Comparison of ENCODE assay signal across 21 mouse cellular contexts in genomic region chr1:153572271-153573043, GRCm38 (mm10). TPM values are rescaled to one million over a fixed set of nuclear protein-coding genes. Genes with fewer than 3 reads are reported as not detected.
A peak's percentile ranks its signal among the peaks of the same experiment; 100 is the strongest.
DNase-seq lines count a peak whose midpoint lies in the region; ATAC-seq and TF ChIP-seq lines count a peak whose summit lies in the region.
"Had no signal": no experiment of that assay in that cellular context is flagged by ENCODE, and none has a peak within 500 bp of the region (broad histone marks: within the 10 kb centered on the region; RNA-seq: fewer than 3 reads in every experiment).

No protein-coding gene starts in this region.

- no peak overlapping the region for H3ac ChIP-seq in myocyte (ENCODE audit: control insufficient read depth, insufficient read length)

- no peaks in the 10 kb centered on the region for H3K4me1 ChIP-seq in intestine, embryonic 16.5 days (ENCODE audit: control insufficient read depth, insufficient read depth, low read length)
- no peaks in the 10 kb centered on the region for H3K4me1 ChIP-seq in intestine, postnatal 0 days (replicated peaks; ENCODE audit: control insufficient read depth, insufficient read depth, low read length)
- H3K4me1 ChIP-seq in lung, embryonic 15.5 days = peaks cover 16% of the 10 kb centered on the region
- no peaks in the 10 kb centered on the region for H3K4me1 ChIP-seq in forebrain, embryonic 15.5 days
- H3K4me1 ChIP-seq: embryonic facial prominence, embryonic 15.5 days; heart, embryonic 10.5 days had no signal

- no peaks in the 10 kb centered on the region for H3K79me2 ChIP-seq in myocyte (ENCODE audit: control insufficient read depth, insufficient read depth)

- no peaks in the 10 kb centered on the region for H3K36me3 ChIP-seq in intestine, embryonic 16.5 days (ENCODE audit: control insufficient read depth, insufficient read depth, low read length)
- no peaks in the 10 kb centered on the region for H3K36me3 ChIP-seq in intestine, postnatal 0 days (ENCODE audit: control insufficient read depth, insufficient read depth)
- H3K36me3 ChIP-seq in lung, embryonic 15.5 days = no peaks in the 10 kb centered on the region
- H3K36me3 ChIP-seq in myocyte (ENCODE audit: control insufficient read depth, insufficient read depth) = no peaks in the 10 kb centered on the region
- no peaks in the 10 kb centered on the region for H3K36me3 ChIP-seq in forebrain, embryonic 15.5 days
- H3K36me3 ChIP-seq: embryonic facial prominence, embryonic 15.5 days; heart, embryonic 10.5 days; hindbrain, embryonic 13.5 days had no signal

- H3K9me3 ChIP-seq in intestine, embryonic 16.5 days (ENCODE audit: control insufficient read depth, low read length) = no peaks in the 10 kb centered on the region
- no peaks in the 10 kb centered on the region for H3K9me3 ChIP-seq in intestine, postnatal 0 days (ENCODE audit: control insufficient read depth)
- no peaks in the 10 kb centered on the region for H3K9me3 ChIP-seq in lung, embryonic 15.5 days
- no peaks in the 10 kb centered on the region for H3K9me3 ChIP-seq in forebrain, embryonic 15.5 days
- H3K9me3 ChIP-seq: embryonic facial prominence, embryonic 15.5 days; heart, embryonic 10.5 days; hindbrain, embryonic 13.5 days had no signal

- no peak overlapping the region for H3K27ac ChIP-seq in intestine, embryonic 16.5 days (ENCODE audit: low read length)
- H3K27ac ChIP-seq in intestine, postnatal 0 days (ENCODE audit: low read depth, low read length) = no peak overlapping the region
- no peak overlapping the region for H3K27ac ChIP-seq in lung, embryonic 15.5 days
- no peak overlapping the region for H3K27ac ChIP-seq in forebrain, embryonic 15.5 days (replicated peaks)
- H3K27ac ChIP-seq: embryonic facial prominence, embryonic 15.5 days; gastrocnemius, adult 2 months; heart, embryonic 10.5 days; hindbrain, embryonic 13.5 days; layer of hippocampus, adult 2 months had no signal

- H3K27me3 ChIP-seq in intestine, embryonic 16.5 days (replicated peaks; ENCODE audit: control insufficient read depth, insufficient read depth, low read length) = no peaks in the 10 kb centered on the region
- H3K27me3 ChIP-seq in intestine, postnatal 0 days (replicated peaks; ENCODE audit: control insufficient read depth, insufficient read depth, low read length) = no peaks in the 10 kb centered on the region
- H3K27me3 ChIP-seq in lung, embryonic 15.5 days = no peaks in the 10 kb centered on the region
- no peaks in the 10 kb centered on the region for H3K27me3 ChIP-seq in myocyte (ENCODE audit: control insufficient read depth, insufficient read depth, insufficient read length)
- H3K27me3 ChIP-seq in forebrain, embryonic 15.5 days = no peaks in the 10 kb centered on the region
- H3K27me3 ChIP-seq: embryonic facial prominence, embryonic 15.5 days; hindbrain, embryonic 13.5 days had no signal

- 52% methylated on average over 4 of the region's 4 CpGs for WGBS in intestine, embryonic 16.5 days
- WGBS in intestine, postnatal 0 days = 54% methylated on average over 4 of the region's 4 CpGs
- 34% methylated on average over 4 of the region's 4 CpGs for WGBS in lung, embryonic 15.5 days
- 77% methylated on average over 4 of the region's 4 CpGs for WGBS in forebrain, embryonic 15.5 days

- 0 out of 2 replicates have a peak, but pooled peaks have one; percentile 21 for ATAC-seq in intestine, embryonic 16.5 days
- no peak for ATAC-seq in intestine, postnatal 0 days
- ATAC-seq in lung, embryonic 15.5 days (ENCODE audit: borderline replicate concordance, extremely low read depth, low FRiP score, low TSS enrichment) = peak; percentile 39
- no peak for ATAC-seq in forebrain, embryonic 15.5 days (replicated peaks)
- ATAC-seq: inflammation-experienced regulatory T-cells, adult 6 months had no signal

- TF ChIP-seq POLR2A in myocyte (IDR thresholded peaks at IDR 0.05; ENCODE audit: insufficient read length, low read depth) = no peak

- H3K9ac ChIP-seq in intestine, embryonic 16.5 days (ENCODE audit: low read depth, low read length) = no peak overlapping the region
- H3K9ac ChIP-seq in intestine, postnatal 0 days (ENCODE audit: low read depth, low read length) = no peak overlapping the region
- H3K9ac ChIP-seq in lung, embryonic 15.5 days = no peak overlapping the region
- H3K9ac ChIP-seq in forebrain, embryonic 15.5 days (replicated peaks) = no peak overlapping the region
- H3K9ac ChIP-seq: embryonic facial prominence, embryonic 15.5 days; hindbrain, embryonic 13.5 days had no signal

- no peak overlapping the region for H3K4me3 ChIP-seq in intestine, embryonic 16.5 days (ENCODE audit: low read length)
- H3K4me3 ChIP-seq in intestine, postnatal 0 days (ENCODE audit: low read depth, low read length) = no peak overlapping the region
- H3K4me3 ChIP-seq in lung, embryonic 15.5 days = no peak overlapping the region
- no peak overlapping the region for H3K4me3 ChIP-seq in myocyte
- no peak overlapping the region for H3K4me3 ChIP-seq in forebrain, embryonic 15.5 days
- H3K4me3 ChIP-seq: embryonic facial prominence, embryonic 15.5 days; gastrocnemius, adult 2 months; heart, embryonic 10.5 days; hindbrain, embryonic 13.5 days; layer of hippocampus, adult 2 months had no signal

- no peak overlapping the region for H3K4me2 ChIP-seq in intestine, embryonic 16.5 days (ENCODE audit: low read depth, low read length)
- H3K4me2 ChIP-seq in intestine, postnatal 0 days (replicated peaks; ENCODE audit: low read depth) = no peak overlapping the region
- H3K4me2 ChIP-seq in lung, embryonic 15.5 days = no peak overlapping the region
- peak overlapping the region; percentile 25 for H3K4me2 ChIP-seq in myocyte (ENCODE audit: low read depth)
- no peak overlapping the region for H3K4me2 ChIP-seq in forebrain, embryonic 15.5 days (replicated peaks)
- H3K4me2 ChIP-seq: embryonic facial prominence, embryonic 15.5 days; hindbrain, embryonic 13.5 days had no signal

- TF ChIP-seq CTCF in intestine, postnatal 0 days (IDR thresholded peaks at IDR 0.05; ENCODE audit: low read depth) = no peak

- DNase-seq in lung, postnatal 36 days = no peak
- peak; percentile 99 for DNase-seq in Muller cell, postnatal 12 days (ENCODE audit: inconsistent ontology term)
- DNase-seq in cerebellum, postnatal 36 days = no peak
- DNase-seq: adrenal gland, postnatal 10 days; cerebellum, adult 11 months; gastrocnemius, adult 2 months; liver; lung, postnatal 4 days; right cerebral cortex, adult 18-20 months; thymus, adult 18-20 months; thymus, postnatal 4 days had no signal

TF ChIP-seq in myocyte, 11 proteins besides CTCF, POLR2A, EP300 and RAD21:
- peak; percentile 70 for TF ChIP-seq CEBPB (IDR thresholded peaks at IDR 0.05; ENCODE audit: insufficient read depth, poor library complexity, severe bottlenecking)
- no peak for TF ChIP-seq SRF (IDR thresholded peaks at IDR 0.05; ENCODE audit: control insufficient read depth, insufficient read length, low read depth)
- no peak for TF ChIP-seq MYOG (IDR thresholded peaks at IDR 0.05; ENCODE audit: control insufficient read depth in 1 of 3, insufficient read depth in 1 of 3, insufficient read length in 2 of 3, low read depth in 2 of 3)

RNA-seq across cellular contexts. Expression of gene Npl, which starts 22.6 kb away (rescaled TPM):
- polyA plus RNA-seq in intestine, embryonic 16.5 days (2015; fragmentation: Nextera tagmentation; extraction: Ambion mirVana) = 174 and 289 TPM in 2 replicates
- polyA plus RNA-seq in intestine, postnatal 0 days (2015; fragmentation: Nextera tagmentation; extraction: Ambion mirVana) = 967 and 1,051 TPM in 2 replicates
- polyA plus RNA-seq in lung, embryonic 15.5 days (2015; fragmentation: Nextera tagmentation; extraction: Ambion mirVana) = 6.6 and 7.4 TPM in 2 replicates
- 0.37 TPM for polyA plus RNA-seq in myocyte (2012; fragmentation: generic; extraction: Trizol)
- polyA plus RNA-seq in forebrain, embryonic 15.5 days (2015; fragmentation: Nextera tagmentation; extraction: Ambion mirVana) = 7.2 and 8.2 TPM in 2 replicates

Comparison
In these comparisons a context has a peak if more than half of its experiments do, and no peak if none do; other contexts are left out.
1. ATAC-seq: peak in intestine, embryonic 16.5 days (single experiment) and lung, embryonic 15.5 days (single experiment); none in intestine, postnatal 0 days (single experiment) and forebrain, embryonic 15.5 days (single experiment).
2. RNA of gene Npl, which starts 22.6 kb away (polyA plus RNA-seq): 967 to 1,051 TPM in intestine, postnatal 0 days and 174 to 289 TPM in intestine, embryonic 16.5 days; 7.2 to 8.2 TPM in forebrain, embryonic 15.5 days, 6.6 to 7.4 TPM in lung, embryonic 15.5 days and 0.37 TPM in myocyte (single experiment); every median in the first group is over 10 times any median in the second.